In genomic region chr11:107107725-107108078, GRCm38 (mm10) we compare ENCODE assay signal across 21 mouse cellular contexts. TPM values are rescaled to one million over a fixed set of nuclear protein-coding genes. Genes with fewer than 3 reads are reported as not detected.
A peak's percentile ranks its signal among the peaks of the same experiment; 100 is the strongest.
DNase-seq lines count a peak whose midpoint lies in the region; ATAC-seq and TF ChIP-seq lines count a peak whose summit lies in the region.
"Had no signal": no experiment of that assay in that cellular context is flagged by ENCODE, and none has a peak within 500 bp of the region (broad histone marks: within the 10 kb centered on the region; RNA-seq: fewer than 3 reads in every experiment).

No protein-coding gene starts in this region.

- H3K4me2 ChIP-seq in forebrain, embryonic 13.5 days = no peak overlapping the region
- no peak overlapping the region for H3K4me2 ChIP-seq in forebrain, embryonic 16.5 days (ENCODE audit: low read length)
- no peak overlapping the region for H3K4me2 ChIP-seq in hindbrain, embryonic 13.5 days
- H3K4me2 ChIP-seq in hindbrain, embryonic 14.5 days (replicated peaks) = no peak overlapping the region
- no peak overlapping the region for H3K4me2 ChIP-seq in midbrain, postnatal 0 days (ENCODE audit: low read depth, low read length, poor library complexity, severe bottlenecking)
- H3K4me2 ChIP-seq in midbrain, embryonic 14.5 days (ENCODE audit: low read length) = no peak overlapping the region
- H3K4me2 ChIP-seq: stomach, embryonic 15.5 days had no signal

- 90% methylated on average over 4 of the region's 4 CpGs for WGBS in forebrain, embryonic 13.5 days
- WGBS in forebrain, embryonic 16.5 days = 84% methylated on average over 4 of the region's 4 CpGs
- WGBS in hindbrain, embryonic 13.5 days = 80% methylated on average over 4 of the region's 4 CpGs
- 84% methylated on average over 4 of the region's 4 CpGs for WGBS in hindbrain, embryonic 14.5 days
- WGBS in midbrain, postnatal 0 days = 85% methylated on average over 4 of the region's 4 CpGs
- WGBS in midbrain, embryonic 14.5 days = 85% methylated on average over 4 of the region's 4 CpGs

- H3K27ac ChIP-seq in forebrain, embryonic 13.5 days = 0 out of 2 replicates have a peak overlapping the region, but pooled peaks have one; percentile 35
- no peak overlapping the region for H3K27ac ChIP-seq in forebrain, embryonic 16.5 days (ENCODE audit: low read length)
- peak overlapping the region; percentile 6; the same call in 1 of the 2 replicates for H3K27ac ChIP-seq in hindbrain, embryonic 13.5 days
- H3K27ac ChIP-seq in hindbrain, embryonic 14.5 days = no peak overlapping the region
- peak overlapping the region; percentile 1; the same call in 1 of the 2 replicates for H3K27ac ChIP-seq in midbrain, postnatal 0 days (ENCODE audit: low read depth, low read length)
- no peak overlapping the region for H3K27ac ChIP-seq in midbrain, embryonic 14.5 days (replicated peaks; ENCODE audit: low read depth, low read length)
- H3K27ac ChIP-seq: forebrain, embryonic 10.5 days; heart, embryonic 10.5 days; hindbrain, postnatal 0 days; macrophage; stomach, embryonic 15.5 days had no signal

- TF ChIP-seq CTCF in midbrain, postnatal 0 days (IDR thresholded peaks at IDR 0.05) = no peak

- H3K27me3 ChIP-seq in forebrain, embryonic 13.5 days = no peaks in the 10 kb centered on the region
- H3K27me3 ChIP-seq in forebrain, embryonic 16.5 days (replicated peaks; ENCODE audit: control insufficient read depth, insufficient read depth, low read length) = no peaks in the 10 kb centered on the region
- no peaks in the 10 kb centered on the region for H3K27me3 ChIP-seq in hindbrain, embryonic 13.5 days
- no peaks in the 10 kb centered on the region for H3K27me3 ChIP-seq in hindbrain, embryonic 14.5 days (ENCODE audit: control insufficient read depth, insufficient read depth, low read length)
- H3K27me3 ChIP-seq in midbrain, postnatal 0 days (ENCODE audit: insufficient read depth, low read length) = no peaks in the 10 kb centered on the region
- H3K27me3 ChIP-seq in midbrain, embryonic 14.5 days (ENCODE audit: control insufficient read depth, insufficient read depth, low read length) = no peaks in the 10 kb centered on the region
- H3K27me3 ChIP-seq: Patski; stomach, embryonic 15.5 days had no signal

- H3K9ac ChIP-seq in forebrain, embryonic 13.5 days = no peak overlapping the region
- H3K9ac ChIP-seq in forebrain, embryonic 16.5 days (replicated peaks; ENCODE audit: low read depth, low read length) = no peak overlapping the region
- no peak overlapping the region for H3K9ac ChIP-seq in hindbrain, embryonic 13.5 days
- H3K9ac ChIP-seq in hindbrain, embryonic 14.5 days = no peak overlapping the region
- no peak overlapping the region for H3K9ac ChIP-seq in midbrain, postnatal 0 days (replicated peaks; ENCODE audit: low read length, poor library complexity, severe bottlenecking)
- H3K9ac ChIP-seq in midbrain, embryonic 14.5 days (replicated peaks; ENCODE audit: low read length) = no peak overlapping the region
- H3K9ac ChIP-seq: stomach, embryonic 15.5 days had no signal

- no peaks in the 10 kb centered on the region for H3K9me3 ChIP-seq in forebrain, embryonic 13.5 days (replicated peaks)
- H3K9me3 ChIP-seq in forebrain, embryonic 16.5 days (ENCODE audit: control insufficient read depth, low read length) = no peaks in the 10 kb centered on the region
- no peaks in the 10 kb centered on the region for H3K9me3 ChIP-seq in hindbrain, embryonic 13.5 days
- H3K9me3 ChIP-seq in hindbrain, embryonic 14.5 days (ENCODE audit: control insufficient read depth, low read length) = no peaks in the 10 kb centered on the region
- no peaks in the 10 kb centered on the region for H3K9me3 ChIP-seq in midbrain, postnatal 0 days (ENCODE audit: low read length)
- no peaks in the 10 kb centered on the region for H3K9me3 ChIP-seq in midbrain, embryonic 14.5 days (ENCODE audit: control insufficient read depth, low read length)
- H3K9me3 ChIP-seq: forebrain, embryonic 10.5 days; heart, embryonic 10.5 days; stomach, embryonic 15.5 days had no signal

- H3K4me1 ChIP-seq in forebrain, embryonic 13.5 days = peaks cover 21% of the 10 kb centered on the region
- peaks cover 13% of the 10 kb centered on the region for H3K4me1 ChIP-seq in forebrain, embryonic 16.5 days (replicated peaks; ENCODE audit: control insufficient read depth, insufficient read depth, low read length)
- H3K4me1 ChIP-seq in hindbrain, embryonic 13.5 days (replicated peaks) = peaks cover 37% of the 10 kb centered on the region
- H3K4me1 ChIP-seq in hindbrain, embryonic 14.5 days (replicated peaks; ENCODE audit: control insufficient read depth, insufficient read depth, low read length) = no peaks in the 10 kb centered on the region
- H3K4me1 ChIP-seq in midbrain, postnatal 0 days (ENCODE audit: insufficient read depth, low read length) = no peaks in the 10 kb centered on the region
- H3K4me1 ChIP-seq in midbrain, embryonic 14.5 days (ENCODE audit: control insufficient read depth, insufficient read depth, low read length) = no peaks in the 10 kb centered on the region

- no peak for DNase-seq in hindbrain, embryonic 14.5 days (ENCODE audit: low spot score)
- no peak for DNase-seq in midbrain, postnatal 0 days (ENCODE audit: low spot score)
- no peak for DNase-seq in midbrain, embryonic 14.5 days
- no peak for DNase-seq in frontal cortex, postnatal 10 days (ENCODE audit: low spot score in 2 of 2)
- DNase-seq: adrenal gland, postnatal 36 days; cerebellum, adult 11 months; cerebellum, postnatal 14 days; kidney, postnatal 4 days; liver; right cerebral cortex, adult 18-20 months had no signal

- no peak for ATAC-seq in forebrain, embryonic 13.5 days
- no peak for ATAC-seq in forebrain, embryonic 16.5 days
- no peak for ATAC-seq in hindbrain, embryonic 13.5 days (ENCODE audit: low FRiP score)
- ATAC-seq in hindbrain, embryonic 14.5 days (ENCODE audit: low FRiP score) = no peak
- no peak for ATAC-seq in midbrain, postnatal 0 days (ENCODE audit: low FRiP score)
- no peak for ATAC-seq in midbrain, embryonic 14.5 days (ENCODE audit: low FRiP score, low TSS enrichment)
- ATAC-seq: hindbrain, postnatal 0 days; intestine, postnatal 0 days; lung, postnatal 0 days; Patski had no signal

- H3K36me3 ChIP-seq in forebrain, embryonic 13.5 days (ENCODE audit: poor library complexity, severe bottlenecking) = peaks cover 30% of the 10 kb centered on the region
- H3K36me3 ChIP-seq in forebrain, embryonic 16.5 days (ENCODE audit: control insufficient read depth, insufficient read depth) = peaks cover 12% of the 10 kb centered on the region
- H3K36me3 ChIP-seq in hindbrain, embryonic 13.5 days = peaks cover 18% of the 10 kb centered on the region
- peaks cover 14% of the 10 kb centered on the region for H3K36me3 ChIP-seq in hindbrain, embryonic 14.5 days (replicated peaks; ENCODE audit: control insufficient read depth, insufficient read depth)
- peaks cover 14% of the 10 kb centered on the region; the same call in 1 of the 2 replicates for H3K36me3 ChIP-seq in midbrain, postnatal 0 days (ENCODE audit: insufficient read depth, low read length)
- peaks cover 17% of the 10 kb centered on the region for H3K36me3 ChIP-seq in midbrain, embryonic 14.5 days (ENCODE audit: control insufficient read depth, insufficient read depth, low read length)

- no peak overlapping the region for H3K4me3 ChIP-seq in forebrain, embryonic 13.5 days
- H3K4me3 ChIP-seq in forebrain, embryonic 16.5 days (replicated peaks; ENCODE audit: low read length) = no peak overlapping the region
- no peak overlapping the region for H3K4me3 ChIP-seq in hindbrain, embryonic 13.5 days
- H3K4me3 ChIP-seq in hindbrain, embryonic 14.5 days (replicated peaks; ENCODE audit: low read length) = no peak overlapping the region
- H3K4me3 ChIP-seq in midbrain, postnatal 0 days (ENCODE audit: low read depth, low read length) = no peak overlapping the region
- H3K4me3 ChIP-seq in midbrain, embryonic 14.5 days (replicated peaks; ENCODE audit: low read depth, low read length) = no peak overlapping the region
- H3K4me3 ChIP-seq: forebrain, embryonic 10.5 days; heart, embryonic 10.5 days; stomach, embryonic 15.5 days had no signal

RNA-seq across cellular contexts. Expression of gene Bptf, which starts 24.2 kb away (rescaled TPM):
- 42.7 and 45.5 TPM in 2 replicates for polyA plus RNA-seq in forebrain, embryonic 13.5 days (2015; fragmentation: Nextera tagmentation; extraction: Ambion mirVana)
- polyA plus RNA-seq in forebrain, embryonic 16.5 days (2015; fragmentation: Nextera tagmentation; extraction: Ambion mirVana) = 33.2 and 38.8 TPM in 2 replicates
- 34.0 and 38.0 TPM in 2 replicates for polyA plus RNA-seq in hindbrain, embryonic 13.5 days (2015; fragmentation: Nextera tagmentation; extraction: Ambion mirVana)
- 36.2 and 40.6 TPM in 2 replicates for polyA plus RNA-seq in hindbrain, embryonic 14.5 days (2014; fragmentation: Nextera tagmentation; extraction: Ambion mirVana)
- 41.5 and 56.4 TPM in 2 replicates for total RNA-seq in midbrain, postnatal 0 days (2014; rRNA removed)
- polyA plus RNA-seq in midbrain, postnatal 0 days (2015; fragmentation: Nextera tagmentation; extraction: Ambion mirVana) = 14.8 and 20.4 TPM in 2 replicates
- 40.4 and 46.9 TPM in 2 replicates for polyA plus RNA-seq in midbrain, embryonic 14.5 days (2014; fragmentation: Nextera tagmentation; extraction: Ambion mirVana)

Comparison
In these comparisons a context has a peak if more than half of its experiments do, and no peak if none do; other contexts are left out.
1. H3K27ac ChIP-seq: peak in forebrain, embryonic 13.5 days (single experiment), hindbrain, embryonic 13.5 days (single experiment) and midbrain, postnatal 0 days (single experiment); none in forebrain, embryonic 16.5 days (single experiment), hindbrain, embryonic 14.5 days (single experiment) and midbrain, embryonic 14.5 days (single experiment).